15 mouse cellular contexts compared by ENCODE assay signal in genomic region chr17:23680336-23680735, GRCm38 (mm10). TPM values are rescaled to one million over a fixed set of nuclear protein-coding genes. Genes with fewer than 3 reads are reported as not detected.
A peak's percentile ranks its signal among the peaks of the same experiment; 100 is the strongest.
DNase-seq lines count a peak whose midpoint lies in the region; ATAC-seq and TF ChIP-seq lines count a peak whose summit lies in the region.
"Had no signal": no experiment of that assay in that cellular context is flagged by ENCODE, and none has a peak within 500 bp of the region (broad histone marks: within the 10 kb centered on the region; RNA-seq: fewer than 3 reads in every experiment).

No protein-coding gene starts in this region.

- no peaks in the 10 kb centered on the region for H3K9me3 ChIP-seq in heart, embryonic 13.5 days
- H3K9me3 ChIP-seq in heart, embryonic 12.5 days (replicated peaks): no peaks in the 10 kb centered on the region
- no peaks in the 10 kb centered on the region for H3K9me3 ChIP-seq in lung, embryonic 15.5 days
- H3K9me3 ChIP-seq in embryonic facial prominence, embryonic 11.5 days (replicated peaks; ENCODE audit: control insufficient read depth, low read length): no peaks in the 10 kb centered on the region
- H3K9me3 ChIP-seq in limb, embryonic 14.5 days (ENCODE audit: control insufficient read depth, low read length): no peaks in the 10 kb centered on the region
- H3K9me3 ChIP-seq: hindbrain, embryonic 13.5 days; limb, embryonic 15.5 days had no signal

- no peak overlapping the region for H3K4me2 ChIP-seq in heart, embryonic 13.5 days
- H3K4me2 ChIP-seq in heart, embryonic 12.5 days: no peak overlapping the region
- H3K4me2 ChIP-seq in lung, embryonic 15.5 days: peak overlapping the region; percentile 52
- no peak overlapping the region for H3K4me2 ChIP-seq in embryonic facial prominence, embryonic 11.5 days (ENCODE audit: low read depth, low read length)
- H3K4me2 ChIP-seq in limb, embryonic 14.5 days (replicated peaks; ENCODE audit: low read depth, low read length, severe bottlenecking): 0 out of 2 replicates have a peak overlapping the region, but pooled peaks have one; percentile 45

- peaks cover 24% of the 10 kb centered on the region for H3K4me1 ChIP-seq in heart, embryonic 13.5 days
- H3K4me1 ChIP-seq in heart, embryonic 12.5 days (replicated peaks): peaks cover 14% of the 10 kb centered on the region
- H3K4me1 ChIP-seq in lung, embryonic 15.5 days: peaks cover 60% of the 10 kb centered on the region
- no peaks in the 10 kb centered on the region; the same call in 1 of the 2 replicates for H3K4me1 ChIP-seq in embryonic facial prominence, embryonic 11.5 days (ENCODE audit: control insufficient read depth, insufficient read depth, low read length)
- peaks cover 46% of the 10 kb centered on the region for H3K4me1 ChIP-seq in limb, embryonic 14.5 days (ENCODE audit: control insufficient read depth, insufficient read depth, low read length)

- peaks cover 5% of the 10 kb centered on the region; the same call in 1 of the 2 replicates for H3K36me3 ChIP-seq in heart, embryonic 13.5 days
- H3K36me3 ChIP-seq in heart, embryonic 12.5 days: peaks cover 3% of the 10 kb centered on the region; the same call in 1 of the 2 replicates
- H3K36me3 ChIP-seq in lung, embryonic 15.5 days: no peaks in the 10 kb centered on the region
- H3K36me3 ChIP-seq in embryonic facial prominence, embryonic 11.5 days (replicated peaks; ENCODE audit: control insufficient read depth, insufficient read depth, low read depth, low read length): no peaks in the 10 kb centered on the region
- H3K36me3 ChIP-seq in limb, embryonic 14.5 days (ENCODE audit: control insufficient read depth, insufficient read depth, low read length): no peaks in the 10 kb centered on the region
- H3K36me3 ChIP-seq: hindbrain, embryonic 13.5 days; limb, embryonic 15.5 days had no signal

- no peak overlapping the region for H3K9ac ChIP-seq in heart, embryonic 13.5 days
- no peak overlapping the region for H3K9ac ChIP-seq in heart, embryonic 12.5 days
- peak overlapping the region; percentile 44 for H3K9ac ChIP-seq in lung, embryonic 15.5 days
- H3K9ac ChIP-seq in embryonic facial prominence, embryonic 11.5 days (replicated peaks; ENCODE audit: low read length): no peak overlapping the region
- H3K9ac ChIP-seq in limb, embryonic 14.5 days (ENCODE audit: low read depth, low read length, severe bottlenecking): no peak overlapping the region
- H3K9ac ChIP-seq: hindbrain, embryonic 13.5 days; limb, embryonic 15.5 days had no signal

- peaks cover 79% of the 10 kb centered on the region for H3K27me3 ChIP-seq in heart, embryonic 13.5 days (replicated peaks)
- peaks cover 72% of the 10 kb centered on the region for H3K27me3 ChIP-seq in heart, embryonic 12.5 days (replicated peaks)
- H3K27me3 ChIP-seq in lung, embryonic 15.5 days: peaks cover 64% of the 10 kb centered on the region
- peaks cover 53% of the 10 kb centered on the region for H3K27me3 ChIP-seq in embryonic facial prominence, embryonic 11.5 days (ENCODE audit: control insufficient read depth, insufficient read depth, low read length)
- H3K27me3 ChIP-seq in limb, embryonic 14.5 days (ENCODE audit: control insufficient read depth, insufficient read depth, low read length): peaks cover 52% of the 10 kb centered on the region

- no peak for TF ChIP-seq POLR2A in limb, embryonic 14.5 days (IDR thresholded peaks at IDR 0.05; ENCODE audit: borderline replicate concordance, extremely low read depth, insufficient read depth, insufficient read length)

- 60% methylated on average over 9 of the region's 9 CpGs for WGBS in heart, embryonic 13.5 days
- 56% methylated on average over 9 of the region's 9 CpGs for WGBS in heart, embryonic 12.5 days
- 41% methylated on average over 9 of the region's 9 CpGs for WGBS in lung, embryonic 15.5 days
- WGBS in embryonic facial prominence, embryonic 11.5 days: 73% methylated on average over 9 of the region's 9 CpGs
- WGBS in limb, embryonic 14.5 days: 67% methylated on average over 9 of the region's 9 CpGs

- no peak for ATAC-seq in heart, embryonic 13.5 days (ENCODE audit: extremely low read depth, insufficient number of reproducible peaks, low FRiP score, low TSS enrichment)
- no peak for ATAC-seq in heart, embryonic 12.5 days (ENCODE audit: insufficient number of reproducible peaks, low FRiP score)
- ATAC-seq in lung, embryonic 15.5 days (ENCODE audit: borderline replicate concordance, extremely low read depth, low FRiP score, low TSS enrichment): no peak
- no peak for ATAC-seq in embryonic facial prominence, embryonic 11.5 days (replicated peaks; ENCODE audit: insufficient number of reproducible peaks, low FRiP score, low TSS enrichment, low read depth)
- ATAC-seq in limb, embryonic 14.5 days (ENCODE audit: low FRiP score, low read depth): no peak

- H3K27ac ChIP-seq in heart, embryonic 13.5 days (replicated peaks): no peak overlapping the region
- no peak overlapping the region for H3K27ac ChIP-seq in heart, embryonic 12.5 days (ENCODE audit: poor library complexity, severe bottlenecking)
- H3K27ac ChIP-seq in lung, embryonic 15.5 days: no peak overlapping the region
- no peak overlapping the region for H3K27ac ChIP-seq in embryonic facial prominence, embryonic 11.5 days (replicated peaks; ENCODE audit: low read depth, low read length)
- H3K27ac ChIP-seq in limb, embryonic 14.5 days (replicated peaks; ENCODE audit: low read depth, low read length): no peak overlapping the region
- H3K27ac ChIP-seq: heart, adult 2 months; hindbrain, embryonic 13.5 days; limb, embryonic 15.5 days had no signal

- no peak for DNase-seq in lung, adult 18-20 months
- DNase-seq in embryonic facial prominence, embryonic 11.5 days (ENCODE audit: low spot score): no peak
- DNase-seq in limb, embryonic 14.5 days (ENCODE audit: low spot score): no peak
- no peak for DNase-seq in layer of hippocampus, postnatal 10 days (ENCODE audit: low spot score in 2 of 2)
- no peak for DNase-seq in layer of hippocampus, postnatal 25 days (ENCODE audit: extremely low spot score in 1 of 2, low spot score in 1 of 2)
- DNase-seq: cerebellum, adult 9-10 months had no signal

- peak overlapping the region; percentile 41 for H3K4me3 ChIP-seq in heart, embryonic 13.5 days
- no peak overlapping the region for H3K4me3 ChIP-seq in heart, embryonic 12.5 days
- peak overlapping the region; percentile 41 for H3K4me3 ChIP-seq in lung, embryonic 15.5 days
- peak overlapping the region; percentile 21 for H3K4me3 ChIP-seq in embryonic facial prominence, embryonic 11.5 days (ENCODE audit: low read depth, low read length)
- peak overlapping the region; percentile 29 for H3K4me3 ChIP-seq in limb, embryonic 14.5 days (replicated peaks; ENCODE audit: low read length)
- H3K4me3 ChIP-seq: heart, adult 2 months had no signal

RNA-seq across cellular contexts. Expression of gene Cldn6, which starts 1.3 kb away (rescaled TPM):
- polyA plus RNA-seq in heart, embryonic 13.5 days (2015; fragmentation: Nextera tagmentation; extraction: Ambion mirVana): 9.4 and 10.7 TPM in 2 replicates
- 2.2 and 3.1 TPM in 2 replicates for polyA plus RNA-seq in heart, embryonic 12.5 days (2016; fragmentation: Nextera tagmentation; extraction: Ambion mirVana)
- polyA plus RNA-seq in lung, embryonic 15.5 days (2015; fragmentation: Nextera tagmentation; extraction: Ambion mirVana): 237 and 246 TPM in 2 replicates
- polyA plus RNA-seq in embryonic facial prominence, embryonic 11.5 days (2014; fragmentation: Nextera tagmentation; extraction: Ambion mirVana): 48.9 and 54.7 TPM in 2 replicates
- 13.6 and 14.0 TPM in 2 replicates for polyA plus RNA-seq in limb, embryonic 14.5 days (2012; rRNA removed)
- 11.3 and 14.7 TPM in 2 replicates for polyA plus RNA-seq in limb, embryonic 14.5 days (2014; fragmentation: Nextera tagmentation; extraction: Ambion mirVana)
- under 1 TPM; 0.22 to 0.25 TPM for total RNA-seq in layer of hippocampus, postnatal 10 days (2021)
- total RNA-seq in layer of hippocampus, postnatal 25 days (2021): not detected
- total RNA-seq: gastrocnemius, adult 18-20 months; heart, adult 2 months; layer of hippocampus, postnatal 14 days; neutrophil, adult 5-6 weeks had no signal
- polyA plus RNA-seq: heart, adult 2 months had no signal

RNA-seq across cellular contexts. Expression of gene Tnfrsf12a, which starts 3.1 kb away (rescaled TPM):
- 118 and 140 TPM in 2 replicates for polyA plus RNA-seq in heart, embryonic 13.5 days (2015; fragmentation: Nextera tagmentation; extraction: Ambion mirVana)
- polyA plus RNA-seq in heart, embryonic 12.5 days (2016; fragmentation: Nextera tagmentation; extraction: Ambion mirVana): 117 and 119 TPM in 2 replicates
- polyA plus RNA-seq in lung, embryonic 15.5 days (2015; fragmentation: Nextera tagmentation; extraction: Ambion mirVana): 26.8 and 28.5 TPM in 2 replicates
- polyA plus RNA-seq in embryonic facial prominence, embryonic 11.5 days (2014; fragmentation: Nextera tagmentation; extraction: Ambion mirVana): 5.8 and 6.8 TPM in 2 replicates
- 13.6 and 16.1 TPM in 2 replicates for polyA plus RNA-seq in limb, embryonic 14.5 days (2012; rRNA removed)
- polyA plus RNA-seq in limb, embryonic 14.5 days (2014; fragmentation: Nextera tagmentation; extraction: Ambion mirVana): 20.3 and 24.0 TPM in 2 replicates
- 1 to 10 TPM; 6.8 to 7.2 TPM for total RNA-seq in layer of hippocampus, postnatal 10 days (2021)
- total RNA-seq in layer of hippocampus, postnatal 25 days (2021): 1 to 10 TPM; 5.8 to 8.8 TPM

RNA-seq across cellular contexts. Expression of gene Cldn9, which starts 3.5 kb away (rescaled TPM):
- polyA plus RNA-seq in heart, embryonic 13.5 days (2015; fragmentation: Nextera tagmentation; extraction: Ambion mirVana): 0.29 and 0.32 TPM in 2 replicates
- polyA plus RNA-seq in heart, embryonic 12.5 days (2016; fragmentation: Nextera tagmentation; extraction: Ambion mirVana): not detected in 2 replicates
- polyA plus RNA-seq in lung, embryonic 15.5 days (2015; fragmentation: Nextera tagmentation; extraction: Ambion mirVana): 4.4 and 4.8 TPM in 2 replicates
- 8.7 and 15.5 TPM in 2 replicates for polyA plus RNA-seq in embryonic facial prominence, embryonic 11.5 days (2014; fragmentation: Nextera tagmentation; extraction: Ambion mirVana)
- 4.0 and 5.1 TPM in 2 replicates for polyA plus RNA-seq in limb, embryonic 14.5 days (2012; rRNA removed)
- 5.9 and 9.6 TPM in 2 replicates for polyA plus RNA-seq in limb, embryonic 14.5 days (2014; fragmentation: Nextera tagmentation; extraction: Ambion mirVana)
- total RNA-seq in layer of hippocampus, postnatal 10 days (2021): under 1 TPM in 1 of 2 experiments, not detected in 1; 0.57 TPM
- not detected for total RNA-seq in layer of hippocampus, postnatal 25 days (2021)
- total RNA-seq: heart, adult 2 months; neutrophil, adult 5-6 weeks had no signal
- polyA plus RNA-seq: heart, adult 2 months had no signal

RNA-seq across cellular contexts. Expression of gene Thoc6, which starts 6.7 kb away (rescaled TPM):
- polyA plus RNA-seq in heart, embryonic 13.5 days (2015; fragmentation: Nextera tagmentation; extraction: Ambion mirVana): 32.4 and 37.3 TPM in 2 replicates
- polyA plus RNA-seq in heart, embryonic 12.5 days (2016; fragmentation: Nextera tagmentation; extraction: Ambion mirVana): 35.8 and 39.1 TPM in 2 replicates
- 48.3 and 49.1 TPM in 2 replicates for polyA plus RNA-seq in lung, embryonic 15.5 days (2015; fragmentation: Nextera tagmentation; extraction: Ambion mirVana)
- polyA plus RNA-seq in embryonic facial prominence, embryonic 11.5 days (2014; fragmentation: Nextera tagmentation; extraction: Ambion mirVana): 49.3 and 55.6 TPM in 2 replicates
- polyA plus RNA-seq in limb, embryonic 14.5 days (2012; rRNA removed): 45.5 and 51.2 TPM in 2 replicates
- polyA plus RNA-seq in limb, embryonic 14.5 days (2014; fragmentation: Nextera tagmentation; extraction: Ambion mirVana): 41.8 and 44.2 TPM in 2 replicates
- 10 to 100 TPM; 11.4 to 12.9 TPM for total RNA-seq in layer of hippocampus, postnatal 10 days (2021)
- total RNA-seq in layer of hippocampus, postnatal 25 days (2021): 10 to 100 TPM in 1 of 2 experiments, 1 to 10 TPM in 1; 9.0 to 10.1 TPM

RNA-seq across cellular contexts. Expression of gene Hcfc1r1, which starts 6.9 kb away (rescaled TPM):
- 297 and 312 TPM in 2 replicates for polyA plus RNA-seq in heart, embryonic 13.5 days (2015; fragmentation: Nextera tagmentation; extraction: Ambion mirVana)
- polyA plus RNA-seq in heart, embryonic 12.5 days (2016; fragmentation: Nextera tagmentation; extraction: Ambion mirVana): 334 and 337 TPM in 2 replicates
- 59.5 and 64.5 TPM in 2 replicates for polyA plus RNA-seq in lung, embryonic 15.5 days (2015; fragmentation: Nextera tagmentation; extraction: Ambion mirVana)
- 47.9 and 50.5 TPM in 2 replicates for polyA plus RNA-seq in embryonic facial prominence, embryonic 11.5 days (2014; fragmentation: Nextera tagmentation; extraction: Ambion mirVana)
- polyA plus RNA-seq in limb, embryonic 14.5 days (2012; rRNA removed): 63.4 and 73.3 TPM in 2 replicates
- polyA plus RNA-seq in limb, embryonic 14.5 days (2014; fragmentation: Nextera tagmentation; extraction: Ambion mirVana): 85.3 and 85.4 TPM in 2 replicates
- 100 to 1,000 TPM; 137 to 148 TPM for total RNA-seq in layer of hippocampus, postnatal 10 days (2021)
- 100 to 1,000 TPM; 119 to 129 TPM for total RNA-seq in layer of hippocampus, postnatal 25 days (2021)

Comparison
In these comparisons a context has a peak if more than half of its experiments do, and no peak if none do; other contexts are left out.
1. H3K4me2 ChIP-seq: peak in lung, embryonic 15.5 days (single experiment) and limb, embryonic 14.5 days (single experiment); none in heart, embryonic 13.5 days (single experiment), heart, embryonic 12.5 days (single experiment) and embryonic facial prominence, embryonic 11.5 days (single experiment).